Mouse (Mus musculus): ENCODE results near the gene Abat.

Gene Abat

DNA sequence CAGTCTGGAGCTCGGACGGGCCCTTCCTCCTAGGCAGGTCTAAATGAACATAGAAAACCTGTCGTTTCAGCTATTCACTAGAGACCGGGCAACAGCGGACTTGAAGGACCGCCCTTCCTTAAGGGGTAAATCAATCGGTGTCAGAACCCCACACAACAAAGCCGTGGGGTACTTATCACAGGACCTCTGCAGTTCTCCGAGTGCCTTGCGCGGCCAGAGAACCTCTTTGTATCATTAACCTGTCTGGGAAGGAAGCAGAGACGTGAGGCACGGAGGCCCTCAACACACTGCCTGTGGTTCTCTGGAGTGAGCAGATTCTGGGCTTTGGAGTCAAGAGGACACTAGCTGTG is 123.6 kb downstream of the Abat start:
- DNase-seq (ENCODE audit: low spot score in 2 of 2), result no peak

DNA sequence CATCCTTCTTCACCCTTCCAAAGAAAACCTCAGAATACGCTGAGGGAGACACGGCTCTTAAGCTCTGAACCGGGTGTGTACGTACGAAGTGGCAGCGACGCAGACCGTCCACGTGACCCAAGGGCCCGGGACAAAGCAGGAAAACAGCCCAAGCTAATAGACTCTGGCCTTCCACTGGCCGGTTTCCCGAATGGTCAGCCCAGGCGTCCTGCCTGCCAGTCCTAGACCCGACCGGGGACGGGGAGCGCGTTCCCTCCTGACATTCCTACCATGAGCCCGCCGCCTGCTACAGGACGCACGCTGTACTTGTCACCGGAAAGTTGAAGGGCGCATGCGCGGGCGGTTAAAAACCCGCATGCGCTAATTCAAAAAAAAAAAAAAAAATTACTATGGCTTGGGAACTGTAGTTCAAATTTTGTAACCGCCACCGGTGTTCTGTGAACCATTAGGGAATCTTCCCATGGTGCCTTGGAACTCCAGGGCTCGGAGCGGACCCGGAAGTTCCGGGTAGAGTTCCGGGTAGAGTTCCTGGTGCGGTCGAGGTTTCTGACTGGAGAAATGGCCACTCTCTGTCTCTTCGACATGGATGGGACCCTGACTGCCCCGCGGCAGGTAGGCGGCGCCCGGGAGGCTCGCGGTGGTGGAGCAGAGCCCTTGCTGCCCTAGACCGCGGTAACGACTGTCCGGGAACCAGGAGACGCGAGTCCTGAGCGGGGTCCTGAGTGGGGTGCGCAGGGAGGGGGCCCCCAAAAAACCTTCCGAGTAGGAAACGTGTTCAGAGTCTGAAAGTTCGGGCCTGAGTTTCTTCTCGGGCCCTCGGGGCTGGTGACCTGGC is 124.2 kb downstream of the Abat start, which contains the start of the genes Pmm2 and Tmem186:
Gene Pmm2 (plus strand): TSS at position 458 of the 835 bp plus-strand sequence.
Gene Tmem186 (minus strand): TSS at position 496 of the 835 bp plus-strand sequence.
- DNase-seq (ENCODE audit: low spot score in 2 of 2), result peak; percentile 71 to 74

DNA sequence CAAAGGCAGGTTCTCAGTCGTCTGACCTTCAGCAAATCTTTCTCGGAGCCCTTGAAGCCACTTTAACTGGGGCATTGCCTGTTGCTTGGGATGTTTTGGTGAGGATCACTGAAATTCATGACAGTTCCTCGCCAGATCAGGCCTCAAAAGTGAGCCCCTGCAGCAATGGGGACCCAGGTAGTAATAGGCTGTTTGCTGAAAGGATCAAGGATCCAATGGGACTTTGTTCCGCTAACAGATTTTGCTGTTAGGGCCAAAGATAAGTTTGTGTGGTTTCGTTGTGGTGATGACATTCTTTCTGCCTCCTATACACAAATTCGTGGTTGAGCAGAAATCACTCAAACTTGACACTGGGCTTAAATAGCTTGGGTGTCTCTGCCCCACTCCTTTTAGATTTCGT is 124.9 kb downstream of the Abat start:
- no peak for DNase-seq (ENCODE audit: low spot score in 2 of 2)

DNA sequence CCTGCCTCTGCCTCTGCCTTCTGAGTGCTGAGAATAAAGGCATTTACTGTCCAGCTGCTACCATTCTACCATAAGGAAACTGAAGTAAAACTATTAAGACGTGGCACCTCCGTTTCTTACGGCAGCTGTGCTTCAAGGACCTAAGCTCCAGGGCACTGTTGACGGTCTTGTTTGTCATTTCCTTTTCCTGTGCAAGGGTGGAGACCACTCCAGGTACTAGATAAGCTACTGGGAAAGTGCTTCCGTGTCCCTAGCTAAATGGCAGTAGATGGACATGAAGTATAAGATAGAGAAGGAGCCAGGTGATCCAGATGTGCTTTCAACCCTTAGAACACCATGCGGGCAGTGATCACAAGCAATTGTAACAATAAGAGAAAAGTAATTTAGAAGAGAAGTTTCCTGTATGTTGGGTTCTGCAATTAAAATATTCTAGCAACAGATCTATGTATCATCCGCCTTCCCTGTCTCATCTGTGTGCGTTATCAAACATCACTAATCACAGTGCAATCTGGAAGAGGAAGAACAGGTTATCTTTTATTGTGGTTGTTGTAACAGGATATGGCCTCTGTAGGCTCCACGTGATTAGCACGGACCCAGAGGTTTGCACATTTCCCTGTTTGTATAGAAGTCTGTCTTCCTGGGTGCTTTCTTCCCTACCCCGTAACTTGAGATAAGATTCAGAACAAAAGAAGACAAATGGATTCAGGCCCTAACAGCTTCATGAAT is 126.4 kb downstream of the Abat start:
- no peak for DNase-seq (ENCODE audit: low spot score in 2 of 2)

DNA sequence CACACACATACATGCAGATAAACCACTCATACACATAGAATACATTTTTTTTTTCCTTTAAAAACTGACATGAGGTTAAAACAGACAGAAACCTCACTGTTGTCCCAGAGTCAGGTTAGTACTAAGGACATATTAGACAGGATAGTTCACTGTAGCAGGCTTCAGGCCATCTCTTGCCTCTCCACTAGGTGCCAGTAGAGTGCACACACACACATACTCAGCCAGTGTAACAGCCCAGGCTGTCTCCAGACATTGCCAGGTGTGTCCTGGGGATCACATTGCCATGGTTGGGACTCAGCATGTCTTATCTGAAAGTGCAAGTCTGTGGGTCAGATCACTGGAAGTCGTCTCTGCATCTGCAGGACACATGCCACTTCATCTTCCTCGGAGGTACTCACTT is 130.6 kb downstream of the Abat start:
- DNase-seq (ENCODE audit: low spot score in 2 of 2), result no peak

DNA sequence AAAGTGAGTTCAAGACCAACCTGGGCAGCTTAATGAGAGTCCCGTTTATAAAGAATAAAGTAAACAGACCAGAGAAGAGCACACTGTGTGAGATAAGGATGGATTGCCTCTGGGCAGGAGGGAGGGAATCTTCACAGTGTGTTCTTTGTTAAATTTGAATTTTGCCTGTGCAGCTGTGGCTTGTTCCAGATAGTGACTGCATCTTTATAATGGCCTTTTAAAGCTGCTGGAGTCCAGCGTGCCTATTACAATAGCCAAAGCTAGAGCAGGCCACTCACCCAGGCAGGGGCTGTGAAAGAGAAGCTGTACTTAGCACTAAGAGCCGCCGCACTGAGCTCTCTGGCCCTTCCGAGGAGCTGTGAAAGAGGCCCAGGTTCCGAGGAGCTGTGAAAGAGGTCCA is 132.3 kb downstream of the Abat start:
- no peak for DNase-seq (ENCODE audit: low spot score in 2 of 2)

DNA sequence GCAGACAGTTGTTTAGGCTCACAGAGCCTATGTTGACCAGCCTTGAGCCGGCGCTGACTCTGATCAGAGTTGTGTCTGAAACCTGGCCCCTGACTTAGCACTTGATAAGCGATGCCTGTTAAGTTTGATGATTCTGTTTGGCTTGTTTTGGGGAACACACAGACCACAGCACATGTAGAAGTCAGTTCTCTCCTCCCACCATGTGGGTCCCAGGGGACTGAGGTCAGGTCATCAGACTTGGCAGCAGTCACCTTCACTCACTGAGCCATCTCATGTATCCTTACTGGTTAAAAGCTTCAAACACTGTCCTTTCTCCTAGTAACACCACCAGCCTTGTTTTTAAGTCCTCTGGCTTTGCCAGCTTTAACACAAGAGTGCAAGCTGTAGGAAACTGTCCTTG is 136.8 kb downstream of the Abat start:
- DNase-seq (ENCODE audit: low spot score in 2 of 2), result no peak

DNA sequence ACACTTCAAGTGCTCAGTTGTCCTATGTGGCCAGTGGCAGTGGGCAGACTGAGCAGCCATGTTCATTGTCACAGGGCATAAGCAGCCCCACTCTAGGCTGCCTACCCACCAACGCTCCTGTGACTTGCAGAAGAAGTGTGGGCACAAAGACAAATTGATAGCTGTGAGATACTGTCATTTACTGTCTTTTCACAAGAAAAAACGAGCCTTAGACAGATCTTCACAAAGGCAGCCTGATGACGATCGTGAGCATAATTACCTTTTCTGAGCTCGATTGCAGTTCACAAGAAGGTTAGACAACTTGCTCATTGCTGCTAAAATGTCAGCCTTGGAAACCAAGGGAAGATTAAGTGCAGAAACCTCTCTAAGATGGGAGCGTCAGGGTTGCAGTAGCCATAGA is 141.9 kb downstream of the Abat start:
- no peak for DNase-seq (ENCODE audit: low spot score in 2 of 2)

DNA sequence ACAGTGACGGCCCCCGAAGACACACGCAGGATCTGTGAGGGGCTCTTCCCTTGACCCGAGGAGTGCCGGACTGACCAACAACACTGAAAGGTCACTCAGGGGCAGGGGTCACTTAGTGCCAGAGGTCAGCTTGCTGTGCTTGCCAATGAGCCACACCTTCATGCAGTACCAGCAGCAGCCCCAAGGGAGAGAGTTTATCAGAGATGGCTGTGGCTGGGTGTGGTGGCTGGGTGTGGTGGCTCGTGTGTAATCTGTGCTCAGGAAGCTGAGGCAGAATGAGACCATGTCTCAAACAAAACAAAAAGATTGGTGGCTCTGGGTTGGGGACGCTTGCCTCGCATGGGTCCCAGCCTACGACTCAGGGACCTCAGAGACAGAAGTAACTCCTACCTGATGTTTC is 142.4 kb downstream of the Abat start:
- DNase-seq (ENCODE audit: low spot score in 2 of 2), result no peak

DNA sequence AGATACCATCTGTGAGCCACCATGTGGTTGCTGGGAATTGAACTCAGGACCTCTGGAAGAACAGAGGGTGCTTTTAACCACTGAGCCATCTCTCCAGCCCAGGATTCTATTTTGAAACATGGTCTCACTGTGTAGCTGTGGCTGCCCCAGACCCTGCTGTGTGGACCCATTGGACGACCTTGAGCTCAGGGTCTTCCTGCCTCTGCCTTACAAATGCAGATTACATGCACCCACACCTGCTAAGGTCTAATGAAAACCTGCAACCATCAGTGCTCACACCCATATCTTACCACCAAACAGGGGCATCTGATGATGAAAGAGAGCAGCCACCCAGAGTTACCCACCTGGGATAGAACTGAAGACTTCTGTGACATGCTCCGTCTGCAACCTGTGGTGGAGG is 143.0 kb downstream of the Abat start:
- DNase-seq (ENCODE audit: low spot score in 2 of 2), result no peak

DNA sequence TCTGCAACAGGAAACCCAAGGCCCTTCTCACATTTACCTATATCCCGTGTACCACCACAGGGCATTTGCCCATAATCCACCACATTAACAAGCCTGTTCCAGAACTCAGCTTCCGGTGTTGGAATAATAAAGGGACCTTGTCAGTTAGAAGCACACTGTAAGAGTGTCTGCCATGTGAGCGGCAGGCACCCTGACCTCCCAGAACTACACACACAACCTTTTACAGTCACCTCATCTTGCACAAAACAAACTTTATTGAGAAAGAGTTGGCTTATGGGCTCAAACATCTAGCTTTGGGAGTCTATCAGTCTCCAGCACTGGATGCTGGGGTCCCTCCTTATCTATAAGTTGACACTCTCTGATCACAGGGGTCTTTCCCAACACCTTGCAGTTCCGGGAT is 145.1 kb downstream of the Abat start:
- no peak for DNase-seq (ENCODE audit: low spot score in 2 of 2)

DNA sequence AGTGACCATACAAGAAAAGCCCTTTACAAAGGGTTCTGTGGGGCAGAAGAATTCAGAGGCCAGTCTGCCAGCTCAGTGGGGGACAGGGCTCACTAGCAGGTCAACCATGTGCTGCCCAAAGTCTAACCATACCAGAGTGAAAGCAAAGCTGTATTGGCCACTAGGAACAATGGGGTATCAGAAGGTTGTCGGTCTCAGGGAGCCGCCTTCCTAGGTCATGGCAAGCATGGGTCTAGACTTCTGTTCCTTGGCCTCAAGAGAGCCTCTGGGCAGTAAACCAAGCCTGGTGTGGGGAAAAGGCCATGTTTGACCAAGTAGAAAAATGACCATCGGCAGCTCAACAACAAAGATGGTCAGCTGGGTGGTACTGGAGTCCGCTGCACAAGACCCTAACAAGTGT is 145.5 kb downstream of the Abat start:
- DNase-seq (ENCODE audit: low spot score in 2 of 2), result no peak

DNA sequence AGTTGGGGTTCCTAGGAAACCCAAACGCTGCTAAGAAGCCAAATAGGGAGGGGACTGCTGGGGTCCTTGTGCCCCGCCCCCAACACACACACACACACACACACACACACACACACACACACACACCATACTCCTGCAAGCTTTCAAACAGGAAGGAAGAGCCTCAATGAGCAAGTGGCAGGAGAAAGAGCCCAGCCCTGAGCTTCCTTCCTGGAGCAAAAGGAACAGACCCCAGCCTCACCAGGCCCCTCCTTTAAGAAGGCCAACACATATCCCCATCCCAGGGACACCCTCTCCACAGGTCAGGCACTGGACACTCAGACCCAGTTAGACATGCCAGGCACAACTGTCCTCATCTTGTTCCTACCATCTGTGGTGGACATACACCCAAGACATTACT is 149.8 kb downstream of the Abat start:
- no peak for DNase-seq (ENCODE audit: low spot score in 2 of 2)

DNA sequence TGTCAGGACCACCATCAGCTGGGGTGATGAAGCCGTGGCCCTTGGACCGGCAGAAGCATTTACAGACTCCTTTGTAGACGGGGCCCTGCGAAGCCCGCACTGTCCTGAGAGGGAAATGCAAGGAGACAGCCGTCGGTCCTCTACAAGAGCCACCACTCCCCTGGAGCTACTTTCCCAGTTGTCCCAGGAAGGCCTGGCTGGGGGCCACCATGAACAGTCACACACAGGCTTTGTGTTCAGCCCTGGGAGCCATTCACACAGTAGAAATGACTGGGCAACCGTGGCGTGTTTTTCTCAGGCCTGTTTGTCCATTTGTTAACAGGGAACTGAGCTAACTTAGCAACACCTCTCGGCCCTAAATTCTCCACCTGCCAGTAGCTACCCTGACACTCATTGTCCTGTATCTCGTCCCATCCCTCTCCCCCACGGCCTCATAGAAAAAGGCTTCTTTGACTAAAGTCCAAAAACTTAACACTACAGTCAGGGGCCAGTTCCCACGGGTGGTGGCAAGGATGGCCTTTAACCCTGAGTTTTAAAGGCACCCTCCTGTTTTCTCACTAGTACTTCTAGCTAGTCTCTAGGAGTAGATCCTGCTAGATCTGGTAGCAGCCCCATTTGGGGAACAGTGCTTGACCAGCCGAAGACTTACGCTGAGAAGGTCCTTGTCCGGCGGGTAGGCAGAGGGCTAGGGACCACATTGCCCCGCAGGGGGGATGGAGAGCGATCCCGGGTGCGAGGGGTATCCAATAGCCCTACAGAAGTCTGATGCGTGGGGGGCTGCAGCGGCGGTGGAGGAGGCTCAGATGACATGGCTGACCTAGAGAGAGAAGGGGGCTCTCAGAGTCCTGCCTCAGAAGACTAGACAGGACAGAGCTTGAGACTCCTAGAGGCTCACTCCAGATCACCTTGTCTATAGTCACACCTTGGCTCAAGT is 150.6 kb downstream of the Abat start:
- DNase-seq (ENCODE audit: low spot score in 2 of 2), result no peak

DNA sequence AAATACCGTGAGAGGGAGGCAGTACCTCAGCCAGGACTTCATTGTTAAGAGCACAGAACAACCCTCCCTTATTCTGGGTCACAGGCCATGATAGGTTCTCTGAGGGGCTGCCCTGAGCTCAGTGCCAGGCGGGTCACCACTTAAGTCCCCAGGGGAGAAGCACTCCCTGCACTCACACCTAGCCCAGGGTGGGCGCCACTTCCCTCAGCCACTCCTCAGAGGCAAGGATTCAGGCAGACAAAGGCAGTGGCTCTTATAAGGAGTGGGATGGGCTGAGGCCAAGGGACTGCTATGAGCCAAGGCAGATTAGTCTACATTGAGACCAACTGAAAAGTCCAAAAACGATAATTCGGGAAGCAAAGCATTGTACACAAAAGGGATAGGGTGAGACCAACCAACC is 152.1 kb downstream of the Abat start:
- DNase-seq (ENCODE audit: low spot score in 2 of 2), result no peak

DNA sequence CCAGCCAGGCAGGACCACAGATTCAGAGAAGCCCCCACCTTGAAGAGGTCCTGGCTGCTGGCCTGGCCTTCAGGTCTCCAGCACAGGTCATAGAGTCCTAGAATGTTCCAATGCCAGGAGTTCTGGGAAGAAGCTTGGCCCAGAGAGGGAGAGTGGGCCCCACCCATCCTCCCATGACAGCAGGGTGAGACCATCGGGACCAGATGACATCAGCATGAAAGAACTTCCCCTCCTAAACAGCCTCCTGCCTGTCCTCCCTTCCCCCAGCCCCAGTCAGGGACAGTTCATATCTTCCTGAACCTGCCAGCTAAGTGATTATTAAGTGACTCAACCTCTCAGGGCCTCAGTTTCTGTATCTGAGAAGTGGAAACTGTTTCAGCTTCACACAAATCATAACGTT is 153.2 kb downstream of the Abat start:
- DNase-seq (ENCODE audit: low spot score in 2 of 2), result no peak

DNA sequence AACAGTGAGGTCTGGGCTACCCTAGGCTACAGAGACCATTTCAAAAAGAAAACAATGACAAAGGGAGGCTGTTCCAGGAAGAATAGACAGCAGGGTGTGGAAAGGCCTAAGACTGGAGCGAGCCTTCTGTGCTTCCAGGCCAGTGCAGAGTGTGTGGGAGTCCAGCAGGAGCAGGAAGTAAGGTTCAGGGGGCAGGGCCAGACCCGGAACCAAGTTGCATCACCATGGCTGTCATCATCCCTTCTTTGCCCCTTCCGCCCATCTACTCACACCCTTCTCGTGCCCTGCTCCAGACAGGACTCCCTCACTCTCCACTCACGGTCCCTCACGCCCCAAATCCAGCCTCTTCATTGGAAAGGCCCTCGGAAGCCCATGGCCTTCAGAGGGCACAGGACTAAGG is 154.0 kb downstream of the Abat start:
- no peak for DNase-seq (ENCODE audit: low spot score in 2 of 2)

DNA sequence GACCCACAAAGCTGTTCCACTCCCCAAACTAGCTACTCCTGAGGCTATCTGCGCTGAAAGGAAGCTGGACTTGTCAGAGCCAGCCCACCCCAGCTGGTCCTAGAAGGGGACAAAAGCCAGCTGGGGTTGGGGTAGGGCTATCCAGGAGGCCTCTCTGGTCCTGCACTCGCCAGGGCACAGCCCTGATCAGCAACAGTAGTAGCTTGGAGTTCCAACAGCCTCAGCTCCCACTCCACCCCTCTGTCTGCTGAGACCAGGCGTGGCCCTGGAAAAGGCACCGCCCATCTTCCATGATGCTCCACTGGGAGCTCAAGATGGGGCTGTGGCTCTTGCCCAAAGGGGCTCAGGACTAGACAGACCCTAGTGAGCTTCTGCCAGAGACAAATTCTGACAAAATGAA is 154.6 kb downstream of the Abat start:
- DNase-seq (ENCODE audit: low spot score in 2 of 2), result no peak

DNA sequence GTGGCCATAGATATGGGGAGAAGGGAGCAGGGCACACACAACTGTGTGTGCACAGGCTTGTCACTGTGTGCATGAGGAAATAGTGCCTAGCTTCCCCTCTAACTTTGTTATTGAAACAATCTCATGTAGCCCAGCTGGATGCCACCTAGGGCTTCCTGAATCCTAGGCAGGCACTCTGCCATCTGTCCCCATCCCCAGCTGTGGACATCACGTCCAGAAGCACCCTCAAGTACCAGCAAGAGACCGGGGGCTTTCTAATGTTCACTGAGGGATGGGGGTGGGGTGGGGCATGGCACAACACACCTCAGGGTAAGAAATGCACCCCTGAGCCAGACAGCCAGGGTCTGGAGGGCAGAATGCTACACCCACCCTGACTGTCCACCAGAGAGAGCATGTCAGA is 155.2 kb downstream of the Abat start:
- DNase-seq (ENCODE audit: low spot score in 2 of 2), result no peak

DNA sequence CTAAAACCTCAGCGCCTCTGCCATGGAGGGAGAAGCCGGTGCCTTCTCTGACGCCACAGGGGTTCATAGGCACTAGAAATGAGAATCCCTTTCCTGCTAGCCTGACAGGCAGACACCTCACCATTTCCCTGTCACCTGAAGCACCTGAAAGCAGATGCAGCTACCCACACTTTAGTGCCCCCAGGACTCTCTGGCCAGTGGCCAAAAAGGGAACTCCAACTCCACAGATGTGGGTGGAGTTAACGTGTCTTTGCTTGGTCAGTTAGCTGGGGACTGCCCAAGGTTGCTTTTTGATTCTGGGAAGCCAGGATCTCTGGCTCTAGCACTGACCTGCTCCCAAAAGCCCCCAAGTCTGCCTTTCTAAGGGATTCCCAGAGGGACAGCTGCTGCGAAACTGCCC is 156.2 kb downstream of the Abat start:
- no peak for DNase-seq (ENCODE audit: low spot score in 2 of 2)

DNA sequence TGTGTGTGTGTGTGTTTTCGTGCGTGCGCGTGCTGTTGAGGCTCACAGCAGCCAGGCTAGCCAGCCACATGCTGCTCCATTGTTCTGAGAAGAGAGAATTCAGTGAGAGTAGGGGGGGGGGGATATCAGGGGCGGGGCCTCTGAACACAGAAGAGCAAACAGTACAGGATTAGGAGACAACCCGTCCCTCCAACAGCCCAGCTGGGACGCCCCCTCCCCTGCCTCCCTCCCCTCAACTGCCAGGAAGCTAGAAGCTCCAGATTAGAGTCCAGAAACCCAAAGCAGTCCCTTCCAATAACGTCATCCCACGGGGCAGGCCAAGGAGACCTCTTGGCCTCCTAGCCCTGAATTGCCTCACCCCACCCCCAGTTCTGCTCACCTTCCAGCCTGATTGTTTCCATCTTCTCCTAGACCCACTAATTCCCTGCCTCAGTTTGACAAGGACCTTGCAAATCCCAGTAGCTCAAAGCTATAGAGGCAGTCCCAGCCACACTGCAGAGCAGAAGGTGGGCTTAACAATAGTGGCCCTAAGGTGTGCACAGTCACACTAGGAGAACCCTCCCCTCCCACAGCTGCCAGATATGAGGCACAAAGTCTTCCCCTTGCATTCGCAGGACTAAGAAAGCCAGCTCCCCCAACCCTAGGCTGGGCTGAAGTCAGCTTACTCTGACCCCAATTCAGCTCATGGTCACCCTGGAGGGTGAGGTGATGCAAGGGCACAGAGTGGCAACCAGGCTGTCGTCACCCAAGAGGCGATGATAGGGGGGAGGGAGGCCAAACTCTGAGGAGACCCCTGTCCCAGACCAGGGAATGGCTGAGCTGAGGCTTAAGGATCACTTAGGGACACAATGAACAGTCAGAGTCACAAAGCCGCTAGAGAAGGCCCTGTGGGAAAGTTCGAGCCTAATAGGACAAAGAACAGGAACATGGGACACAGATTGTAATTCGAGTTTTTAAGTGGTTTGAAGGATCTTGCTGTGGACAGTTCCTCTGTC is 157.1 kb downstream of the Abat start:
- DNase-seq (ENCODE audit: low spot score in 2 of 2), result no peak

Measured in urinary bladder, adult 18-20 months (tissue).